Mouse (Mus musculus): Measurements from ENCODE around the gene Frmd4a. TPM values are rescaled to one million over a fixed set of nuclear protein-coding genes. Genes with fewer than 3 reads are reported as not detected.

Frmd4a gene
- 5.2 TPM for polyA plus RNA-seq (2014; fragmentation: Illumina TruSeq; extraction: RNeasy Lipid Tissue Mini Kit (QIAGEN cat#74804); ENCODE audit: low replicate concordance)

GRCm38 (mm10) chr2:4017528-4018288 lies at the start of gene Frmd4a:
Gene Frmd4a (plus strand): TSS chr2:4017717.

DNA sequence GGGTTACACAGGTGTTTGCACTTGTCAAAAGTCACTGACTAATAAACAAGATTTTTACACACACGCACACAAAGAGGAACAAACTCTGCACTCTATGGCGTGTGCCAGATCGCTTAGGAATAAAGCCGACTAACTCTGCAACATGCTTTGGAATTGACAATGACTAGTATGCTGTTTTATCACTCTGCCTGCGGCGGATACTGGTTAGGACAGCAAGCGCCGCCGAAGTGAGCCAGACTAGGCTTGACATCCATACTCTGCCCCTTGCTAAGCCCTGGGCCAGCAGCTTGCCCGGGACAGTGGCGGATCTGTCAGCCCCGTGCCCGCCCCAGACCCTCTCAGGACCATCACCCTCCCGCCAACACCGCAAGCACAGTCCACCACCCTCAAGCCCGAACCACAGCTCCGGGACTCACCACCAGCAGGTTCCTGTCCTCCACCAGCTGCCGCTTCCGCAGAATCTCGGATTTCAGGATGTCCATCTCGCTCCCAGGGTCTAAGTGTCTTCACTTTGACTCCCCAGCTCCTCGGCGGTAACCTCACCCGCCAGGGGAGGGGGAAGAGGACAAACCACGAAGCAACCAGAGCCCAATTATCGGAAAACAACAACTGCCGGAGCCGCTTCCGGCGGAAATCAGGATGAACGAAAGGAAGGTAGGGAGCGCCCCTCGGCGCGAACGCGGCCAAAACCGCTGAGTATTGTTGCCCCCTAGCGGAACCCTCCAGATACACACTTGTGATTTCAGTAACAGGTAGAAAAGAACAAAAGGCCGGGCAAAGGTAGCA lies 634.2 kb downstream of the Frmd4a start, which contains the start of gene Prpf18:
Gene Prpf18 (minus strand): TSS at position 614 of the 786 bp plus-strand sequence.

